Mouse (Mus musculus) stomach, postnatal 0 days (tissue): ENCODE measurements around the gene Prss53. TPM values are rescaled to one million over a fixed set of nuclear protein-coding genes. Genes with fewer than 3 reads are reported as not detected.
"Not testable (repeated sequence)": the region's sequence is repeated elsewhere in the genome, so short reads cannot be mapped to it uniquely, and the experiment has no call there.

Experiments used
- ATAC-seq: fragments of 200-750 bp; cut with Nextera tagmentation; 2 replicates; pipeline ENCODE4 v1.8.0; 2017; ENCODE audit not compliant: low FRiP score, low TSS enrichment
- DNase-seq: peaks from one replicate; pipeline ENCODE4 v3.0.0-alpha.2; 2016; ENCODE audit warnings: low spot score
- H3K27ac ChIP-seq: fragments of 300-500 bp; sonication (generic); replicated peaks from 2 replicates; pipeline ENCODE4 v1.5.1; 2014; ENCODE audit warnings: mild to moderate bottlenecking, control low read depth
- H3K27me3 ChIP-seq: fragments of 300-500 bp; sonication (generic); 2 replicates; pipeline ENCODE4 v1.6.1; 2014; ENCODE audit warnings: low read length; ENCODE audit not compliant: control insufficient read depth, insufficient read depth
- H3K36me3 ChIP-seq: fragments of 300-500 bp; sonication (generic); 2 replicates; pipeline ENCODE4 v1.6.1; 2014; ENCODE audit warnings: low read length, mixed read lengths; ENCODE audit not compliant: control insufficient read depth, insufficient read depth
- H3K4me1 ChIP-seq: fragments of 300-500 bp; sonication (generic); replicated peaks from 2 replicates; pipeline ENCODE4 v1.6.1; 2014; ENCODE audit warnings: antibody characterized with exemption; ENCODE audit not compliant: control insufficient read depth, insufficient read depth
- H3K4me2 ChIP-seq: fragments of 300-500 bp; sonication (generic); replicated peaks from 2 replicates; pipeline ENCODE4 v1.6.1; 2014; ENCODE audit warnings: low read depth, mild to moderate bottlenecking, control low read depth, moderate library complexity
- H3K4me3 ChIP-seq: fragments of 300-500 bp; sonication (generic); 2 replicates; pipeline ENCODE4 v1.5.1; 2014; ENCODE audit warnings: low read depth, low read length, control low read depth
- H3K9ac ChIP-seq: fragments of 300-500 bp; sonication (generic); 2 replicates; pipeline ENCODE4 v1.6.1; 2014; ENCODE audit warnings: mild to moderate bottlenecking, low read length, control low read depth, mixed read lengths
- H3K9me3 ChIP-seq: fragments of 300-500 bp; sonication (generic); 2 replicates; pipeline ENCODE4 v1.6.1; 2016; ENCODE audit warnings: low read length; ENCODE audit not compliant: control insufficient read depth
- CTCF ChIP-seq: IDR thresholded peaks from 2 replicates; pipeline ENCODE4 v1.5.1; 2016; ENCODE audit warnings: antibody characterized with exemption, low read depth, mild to moderate bottlenecking, moderate library complexity
- EP300 ChIP-seq: optimal IDR thresholded peaks from 2 replicates; pipeline ENCODE3; 2016; ENCODE audit warnings: antibody characterized with exemption
- WGBS: fragments of 180-500 bp; shearing (Covaris S2); extraction: QIAGEN DNeasy Blood & Tissue Kit; methylation state at CpG from one replicate; pipeline ENCODE4 v1.1.7; 2014; 5-methylcytosine and 5-hydroxymethylcytosine counted together
- polyA plus RNA-seq: library from polyadenylated mRNA; unstranded; fragments of >200 nt; fragmentation: Nextera tagmentation; extraction: Ambion mirVana; gene quantifications from 2 replicates; pipeline ENCODE4 v1.2.1, GENCODE M21; 2015

Prss53 gene
- polyA plus RNA-seq, 1 experiment from 2014 or later: 0.23 TPM

- WGBS: 89% methylated on average over 7 of the region's 7 CpGs
- TF ChIP-seq CTCF: no peak
- TF ChIP-seq EP300: no peak
- Histone ChIP-seq H3K4me3 (no peak overlapping the region), H3K4me1 (no peaks in the 10 kb centered on the region), H3K36me3 (no peaks in the 10 kb centered on the region; the same call in 1 of the 2 replicates), H3K4me2 (no peak overlapping the region), H3K9me3 (no peaks in the 10 kb centered on the region), H3K27ac (no peak overlapping the region), H3K9ac (no peak overlapping the region), H3K27me3 (no peaks in the 10 kb centered on the region)
- DNase-seq: no peak
- no peak for ATAC-seq
These were observed 6.8 kb upstream of the Prss53 start for GRCm38 (mm10) chr7:127897542-127897941.

- H3K4me3 ChIP-seq: no peak overlapping the region
- no peaks in the 10 kb centered on the region for H3K9me3 ChIP-seq
- H3K9ac ChIP-seq: no peak overlapping the region
- no peak overlapping the region for H3K4me2 ChIP-seq
- DNase-seq (peak; percentile 66), ATAC-seq (no peak)
- H3K27me3 ChIP-seq: no peaks in the 10 kb centered on the region
- H3K4me1 ChIP-seq: no peaks in the 10 kb centered on the region
- TF ChIP-seq CTCF (peak; percentile 80), EP300 (no peak)
- no peaks in the 10 kb centered on the region; the same call in 1 of the 2 replicates for H3K36me3 ChIP-seq
- H3K27ac ChIP-seq: no peak overlapping the region
- WGBS: 50% methylated on average over 13 of the region's 13 CpGs
These were observed 5.6 kb upstream of the Prss53 start for GRCm38 (mm10) chr7:127896384-127896783.

- WGBS: 60% methylated on average over 7 of the region's 7 CpGs
- H3K9ac ChIP-seq, H3K27ac ChIP-seq, H3K4me2 ChIP-seq, H3K4me1 ChIP-seq, H3K36me3 ChIP-seq, DNase-seq, H3K27me3 ChIP-seq, H3K9me3 ChIP-seq: not testable (repeated sequence)
- H3K4me3 ChIP-seq: peak overlapping the region; percentile 59; the same call in 1 of the 2 replicates
- ATAC-seq: 0 out of 2 replicates have a peak, but pooled peaks have one; percentile 0
These were observed 5.1 kb upstream of the Prss53 start for GRCm38 (mm10) chr7:127895891-127896290.

- under 1% methylated on average over 26 of the region's 26 CpGs for WGBS
- Histone ChIP-seq H3K27ac (peak within 1 kb of the TSS; percentile 72), H3K4me1 (no peaks in the 10 kb centered on the region), H3K27me3 (no peaks in the 10 kb centered on the region), H3K9ac (peak within 1 kb of the TSS; percentile 70), H3K9me3 (no peaks in the 10 kb centered on the region), H3K4me2 (peak within 1 kb of the TSS; percentile 79), H3K36me3 (no peaks in the 10 kb centered on the region; the same call in 1 of the 2 replicates), H3K4me3 (peak within 1 kb of the TSS; percentile 59)
- TF ChIP-seq CTCF (peak; percentile 69), EP300 (no peak)
- DNase-seq (peak; percentile 98), ATAC-seq (peak; percentile 96)
These were observed 4.7 kb upstream of the Prss53 start, which contains the start of the genes Gm21974 and Vkorc1 for GRCm38 (mm10) chr7:127895442-127895841. Gene Gm21974 (minus strand): TSS chr7:127895454. Gene Vkorc1 (minus strand): TSS chr7:127895617.

GRCm38 (mm10) chr7:127894480-127894879 lies 3.7 kb upstream of the Prss53 start:
- Histone ChIP-seq H3K4me1 (no peaks in the 10 kb centered on the region), H3K4me2 (peak overlapping the region; percentile 79), H3K4me3 (peak overlapping the region; percentile 59; the same call in 1 of the 2 replicates), H3K9me3 (no peaks in the 10 kb centered on the region), H3K9ac (peak overlapping the region; percentile 70; the same call in 1 of the 2 replicates), H3K27me3 (no peaks in the 10 kb centered on the region), H3K36me3 (no peaks in the 10 kb centered on the region; the same call in 1 of the 2 replicates), H3K27ac (no peak overlapping the region)
- WGBS: 56% methylated on average over 5 of the region's 5 CpGs
- ATAC-seq (no peak), DNase-seq (peak; percentile 41)
- TF ChIP-seq CTCF: peak; percentile 29; the same call in 1 of the 2 replicates
- TF ChIP-seq EP300: no peak

GRCm38 (mm10) chr7:127888821-127889220 lies 1.9 kb downstream of the Prss53 start:
- Histone ChIP-seq H3K4me1 (no peaks in the 10 kb centered on the region), H3K36me3 (peaks cover 9% of the 10 kb centered on the region; the same call in 1 of the 2 replicates), H3K27ac (no peak overlapping the region), H3K27me3 (no peaks in the 10 kb centered on the region), H3K9ac (no peak overlapping the region), H3K4me3 (no peak overlapping the region), H3K9me3 (no peaks in the 10 kb centered on the region), H3K4me2 (no peak overlapping the region)
- ATAC-seq (no peak), DNase-seq (no peak)
- WGBS: 62% methylated on average over 3 of the region's 3 CpGs
- no peak for TF ChIP-seq CTCF
- TF ChIP-seq EP300: no peak
